Mouse (Mus musculus): ENCODE measurements around the gene Fam160b1. TPM values are rescaled to one million over a fixed set of nuclear protein-coding genes. Genes with fewer than 3 reads are reported as not detected.

The Fam160b1 gene
- total RNA-seq, 1 experiment from 2014 or later = 21.3 TPM

DNA sequence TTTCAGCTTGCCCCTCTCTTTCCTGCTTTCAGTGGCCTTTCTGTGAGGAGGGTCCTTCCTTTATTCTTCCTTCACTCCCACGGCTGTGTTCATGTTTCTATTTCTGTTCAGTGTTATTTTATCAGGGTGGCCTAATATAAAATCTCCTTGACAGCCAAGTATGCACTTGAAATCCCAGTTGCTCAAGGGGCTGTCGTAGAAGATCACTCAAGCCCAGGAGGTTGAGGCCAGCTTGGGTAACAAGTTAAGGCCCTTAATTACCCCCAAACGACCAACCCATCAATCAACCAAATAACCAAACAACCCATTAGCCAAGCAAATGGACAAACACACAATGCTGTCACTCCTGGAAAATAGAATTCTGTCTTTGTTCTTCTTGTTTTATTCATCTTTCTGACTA, 62.9 kb downstream of the Fam160b1 start:
- DNase-seq = no peak

- DNase-seq = no peak
These were observed 64.8 kb downstream of the Fam160b1 start for GRCm38 (mm10) chr19:57425296-57425695.

DNA sequence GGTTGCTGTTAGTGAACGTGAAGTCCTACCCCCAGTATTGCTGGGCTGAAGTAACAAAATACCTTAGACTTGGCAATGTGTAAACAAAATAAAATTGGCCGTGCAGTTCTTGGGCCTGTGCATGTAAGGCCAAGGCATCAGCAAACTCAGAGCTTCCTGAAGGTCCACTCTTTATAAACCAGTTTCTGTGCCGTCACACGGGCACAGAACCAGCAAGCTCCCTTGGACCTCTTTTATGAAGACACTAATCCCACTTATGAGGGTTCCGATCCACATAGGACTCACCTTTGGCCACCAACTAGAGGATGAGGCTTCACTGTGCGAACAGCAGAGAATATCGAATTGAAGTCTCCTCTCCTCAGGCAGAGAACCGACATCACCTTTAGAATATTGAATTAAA, 66.4 kb downstream of the Fam160b1 start:
- DNase-seq = no peak

- no peak for DNase-seq
These were observed 67.4 kb downstream of the Fam160b1 start for GRCm38 (mm10) chr19:57427756-57428438.

DNA sequence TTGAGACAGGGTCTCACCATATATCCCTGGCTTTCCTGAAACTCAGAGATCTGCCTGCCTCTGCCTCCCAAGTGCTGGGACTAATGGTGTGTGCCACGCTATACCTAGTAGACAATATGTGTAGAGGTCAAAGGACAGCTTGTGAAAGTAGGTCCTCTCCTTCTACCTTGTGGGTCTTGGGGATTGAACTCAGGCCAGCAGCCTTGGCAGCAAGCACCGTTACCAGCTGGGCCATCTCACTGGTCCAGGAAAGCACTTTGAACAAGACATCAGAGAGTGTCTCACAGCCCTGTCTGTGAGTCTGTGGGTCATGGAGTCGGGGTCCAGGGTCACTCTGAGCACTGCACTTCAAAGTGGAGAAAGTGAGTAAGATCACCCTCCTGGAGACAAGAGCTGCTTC, 68.2 kb downstream of the Fam160b1 start:
- no peak for DNase-seq

DNA sequence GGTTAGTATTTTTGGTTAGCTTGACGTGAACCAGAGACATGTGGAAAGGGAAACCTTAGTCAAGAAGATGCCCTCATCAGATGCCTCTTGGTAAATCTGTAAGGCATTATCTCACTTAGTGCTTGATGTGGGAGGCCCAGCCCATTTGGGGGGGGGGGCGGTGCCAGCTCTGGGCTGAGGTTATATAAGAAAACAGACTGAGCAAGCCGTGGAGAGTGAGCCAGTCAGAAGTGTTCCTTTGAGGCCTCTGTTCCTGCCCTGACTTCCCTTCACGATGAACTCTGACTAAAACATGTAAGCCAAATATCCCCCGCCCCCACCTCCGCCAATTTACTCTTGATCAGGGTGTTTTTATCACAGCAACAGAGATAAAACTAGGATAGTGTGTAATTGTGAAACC, 69.4 kb downstream of the Fam160b1 start:
- no peak for DNase-seq

- DNase-seq = no peak
These were observed 71.0 kb downstream of the Fam160b1 start for GRCm38 (mm10) chr19:57431476-57431875.

DNA sequence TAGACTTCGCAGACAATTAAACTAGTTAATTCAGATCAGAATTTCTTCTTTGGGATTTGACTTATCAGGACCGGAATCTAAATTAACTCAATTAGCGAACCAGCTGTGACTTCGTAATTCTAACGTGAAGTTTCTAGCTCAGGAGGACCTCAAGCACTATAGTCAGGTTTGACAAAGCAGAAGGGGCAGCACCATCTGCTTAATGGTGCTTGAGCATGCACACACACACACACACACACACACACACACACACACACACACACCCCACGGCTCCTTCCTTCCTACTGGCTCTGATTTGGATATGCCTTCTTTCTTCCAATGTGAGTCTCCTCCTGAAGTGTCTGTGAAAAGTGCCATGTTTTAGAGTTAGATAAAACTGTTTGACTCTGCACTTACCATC, 73.5 kb downstream of the Fam160b1 start:
- no peak for DNase-seq

GRCm38 (mm10) chr19:57436586-57437021, 76.1 kb downstream of the Fam160b1 start:
- DNase-seq = peak; percentile 70

- no peak for DNase-seq
These were observed 76.6 kb downstream of the Fam160b1 start for GRCm38 (mm10) chr19:57437042-57437441.

Other genes starting within 250 kb of the Fam160b1 start
- gene Ablim1, start 45.8 kb upstream of the Fam160b1 start, total RNA-seq (2021) = 68.8 and 95.8 TPM in 2 replicates
- 15.8 and 24.4 TPM in 2 replicates for gene Trub1, start 92.2 kb downstream of the Fam160b1 start, total RNA-seq (2021)

All from adrenal gland, postnatal 14 days (tissue).